Mouse (Mus musculus) brain, embryonic 14.5 days (tissue): ENCODE measurements at regions not wholly inside any gene's neighbourhood (a gene's known extent, or its start where the extent isn't known, plus 50 kb on each side); places are given as distances from the start of the nearest gene placed in this dataset.

Source experiments
- DNase-seq: peaks from one replicate; pipeline ENCODE4 v3.0.0-alpha.2; 2011; ENCODE audit warnings: low read depth
- CTCF ChIP-seq: fragments of 200-500 bp; IDR thresholded peaks from 2 replicates; pipeline ENCODE4 v1.5.1; 2012; ENCODE audit warnings: inconsistent platforms, mild to moderate bottlenecking, moderate library complexity, borderline replicate concordance; ENCODE audit not compliant: insufficient read depth, insufficient read length; ENCODE audit errors: extremely low read depth
- POLR2A ChIP-seq: fragments of 200-500 bp; IDR thresholded peaks from 2 replicates; pipeline ENCODE4 v1.6.1; 2012; ENCODE audit warnings: mild to moderate bottlenecking, inconsistent platforms, borderline replicate concordance; ENCODE audit not compliant: poor library complexity, insufficient read depth, insufficient read length, severe bottlenecking; ENCODE audit errors: extremely low read depth

GRCm38 (mm10) chr1:183804295-183804694, 208.8 kb upstream of the Dusp10 start:
- TF ChIP-seq POLR2A (no peak), CTCF (no peak)
- DNase-seq, result no peak

- no peak for DNase-seq
- TF ChIP-seq CTCF, result no peak
- no peak for TF ChIP-seq POLR2A
Observed at GRCm38 (mm10) chr1:183806864-183807730, 206.0 kb upstream of the Dusp10 start.

- DNase-seq, result no peak
- TF ChIP-seq POLR2A, result no peak
- no peak for TF ChIP-seq CTCF
Observed at GRCm38 (mm10) chr1:183808168-183808567, 204.9 kb upstream of the Dusp10 start.

- TF ChIP-seq CTCF (no peak), POLR2A (no peak)
- DNase-seq, result peak; percentile 78
Observed at GRCm38 (mm10) chr1:183820555-183820954, 192.5 kb upstream of the Dusp10 start.

GRCm38 (mm10) chr1:183826300-183826699, 186.8 kb upstream of the Dusp10 start:
- DNase-seq, result peak; percentile 34
- TF ChIP-seq CTCF, result no peak
- TF ChIP-seq POLR2A, result no peak

GRCm38 (mm10) chr1:183845135-183845534, 168.0 kb upstream of the Dusp10 start:
- peak; percentile 9 for DNase-seq
- TF ChIP-seq POLR2A (no peak), CTCF (no peak)

- TF ChIP-seq POLR2A (no peak), CTCF (peak; percentile 31; the same call in 1 of the 2 replicates)
- no peak for DNase-seq
Observed at GRCm38 (mm10) chr1:183853956-183854613, 159.0 kb upstream of the Dusp10 start.

- DNase-seq, result no peak
- TF ChIP-seq CTCF, result no peak
- TF ChIP-seq POLR2A, result no peak
Observed at GRCm38 (mm10) chr1:183865111-183865510, 148.0 kb upstream of the Dusp10 start.

GRCm38 (mm10) chr1:183865586-183865985, 147.5 kb upstream of the Dusp10 start:
- no peak for DNase-seq

GRCm38 (mm10) chr1:183868965-183869364, 144.1 kb upstream of the Dusp10 start:
- no peak for DNase-seq
- TF ChIP-seq POLR2A (no peak), CTCF (no peak)

More at GRCm38 (mm10) chr1:183865586-183865985, 147.5 kb upstream of the Dusp10 start:
- TF ChIP-seq POLR2A (no peak), CTCF (no peak)

GRCm38 (mm10) chr1:183895936-183896335, 117.2 kb upstream of the Dusp10 start:
- TF ChIP-seq POLR2A (no peak), CTCF (no peak)

GRCm38 (mm10) chr1:183898091-183898490, 115.0 kb upstream of the Dusp10 start:
- TF ChIP-seq CTCF (no peak), POLR2A (no peak)
- peak; percentile 10 for DNase-seq

More at GRCm38 (mm10) chr1:183895936-183896335, 117.2 kb upstream of the Dusp10 start:
- no peak for DNase-seq

GRCm38 (mm10) chr1:183904564-183904963, 108.5 kb upstream of the Dusp10 start:
- TF ChIP-seq POLR2A (no peak), CTCF (no peak)
- no peak for DNase-seq
